Mouse (Mus musculus): Measurements from ENCODE around the gene 2700081O15Rik.
A peak's percentile ranks its signal among the peaks of the same experiment; 100 is the strongest.

Gene 2700081O15Rik

DNA sequence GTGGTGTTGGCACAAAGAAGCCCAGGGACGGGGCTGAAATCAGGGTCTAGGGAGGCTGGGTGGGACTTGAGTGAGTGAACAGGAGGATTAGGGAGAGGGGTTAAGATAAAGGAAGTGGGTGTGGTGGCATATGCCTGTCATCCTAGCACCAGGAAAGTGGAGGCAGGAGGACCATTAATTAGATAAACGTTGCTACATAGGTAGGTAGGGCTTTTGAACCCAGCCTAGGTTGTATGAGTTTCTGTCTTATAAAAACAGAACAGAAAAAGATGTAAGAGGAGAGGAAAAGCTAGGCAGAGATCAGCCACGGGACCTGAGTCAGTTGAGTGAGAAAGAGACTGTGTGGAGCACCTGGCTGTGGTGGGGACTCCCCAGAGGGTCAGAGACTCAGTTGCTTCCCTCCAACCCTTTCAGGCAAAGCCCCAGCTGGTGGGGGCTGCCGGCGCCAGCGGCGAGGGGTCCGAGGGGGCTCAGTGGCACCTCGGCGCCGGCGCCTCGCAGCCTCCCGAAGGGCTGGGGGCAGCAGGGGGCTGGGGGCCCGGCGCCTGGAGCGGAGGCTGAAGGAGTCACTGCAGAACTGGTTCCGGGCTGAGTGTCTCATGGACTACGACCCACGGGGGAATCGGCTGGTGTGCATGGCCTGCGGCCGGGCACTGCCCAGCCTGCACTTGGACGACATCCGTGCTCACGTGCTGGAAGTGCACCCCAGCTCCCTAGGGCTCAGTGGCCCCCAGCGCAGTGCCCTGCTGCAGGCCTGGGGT, 3.6 kb downstream of the 2700081O15Rik start:
- DNase-seq, result peak; percentile 28

DNA sequence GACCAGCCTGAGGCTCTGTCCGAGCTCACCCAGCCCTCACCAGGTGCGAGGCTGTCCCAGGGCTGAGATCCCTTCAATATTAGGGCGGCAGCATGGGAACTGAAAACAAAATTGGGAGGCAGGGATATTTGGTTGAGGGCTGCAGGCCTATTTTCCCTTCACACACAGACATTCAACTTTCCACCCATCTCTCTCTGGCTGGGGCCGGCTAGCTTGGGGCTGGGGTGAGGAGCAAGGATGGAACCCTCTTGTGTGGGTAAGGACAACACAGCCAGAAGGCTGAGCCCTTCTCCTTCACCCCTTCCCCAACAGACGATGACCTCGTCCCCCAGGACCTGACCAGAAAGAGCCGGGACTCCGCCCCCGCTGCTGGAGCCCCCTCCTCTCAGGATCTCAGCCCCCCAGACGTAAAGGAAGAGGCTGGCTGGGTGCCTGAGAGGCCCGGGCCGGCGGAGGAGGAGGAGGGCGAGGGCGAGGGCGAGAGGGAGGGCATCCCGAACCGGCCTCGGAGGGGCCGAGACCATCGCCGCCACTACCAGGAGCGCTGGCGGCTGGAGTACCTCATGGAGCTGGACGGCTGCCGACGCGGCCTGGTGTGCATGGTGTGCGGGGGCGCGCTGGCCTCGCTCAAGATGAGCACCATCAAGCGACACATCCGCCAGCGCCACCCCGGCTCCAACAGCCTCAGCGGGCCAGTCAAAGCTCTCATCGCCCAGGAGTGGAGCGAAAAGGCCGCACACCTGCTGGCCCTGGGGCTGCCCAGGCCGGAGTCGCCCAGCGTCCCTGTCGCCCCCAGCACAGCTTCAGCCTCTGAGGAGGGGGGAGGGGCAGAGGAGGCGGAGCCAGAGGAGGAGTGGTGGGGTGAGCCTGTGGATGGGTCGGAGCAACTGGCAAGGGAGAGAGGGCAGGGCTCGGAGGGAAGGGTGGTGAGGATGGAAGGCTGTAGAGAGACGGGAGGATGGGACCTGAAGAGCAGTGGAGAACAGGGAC, 4.5 kb downstream of the 2700081O15Rik start:
- DNase-seq, result peak; percentile 48

DNA sequence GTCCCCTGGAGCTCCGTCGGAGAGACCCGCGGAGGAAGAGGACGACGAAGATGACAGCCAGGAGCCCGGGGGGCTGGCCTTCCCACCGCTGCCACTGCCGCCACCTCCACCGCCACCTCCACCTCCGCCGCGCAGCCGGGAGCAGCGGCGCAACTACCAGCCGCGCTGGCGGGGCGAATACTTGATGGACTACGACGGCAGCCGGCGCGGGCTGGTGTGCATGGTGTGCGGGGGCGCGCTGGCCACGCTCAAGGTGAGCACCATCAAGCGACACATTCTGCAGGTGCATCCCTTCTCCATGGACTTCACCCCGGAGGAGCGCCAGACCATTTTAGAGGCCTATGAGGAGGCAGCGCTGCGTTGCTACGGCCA, 5.2 kb downstream of the 2700081O15Rik start:
- no peak for DNase-seq

DNA sequence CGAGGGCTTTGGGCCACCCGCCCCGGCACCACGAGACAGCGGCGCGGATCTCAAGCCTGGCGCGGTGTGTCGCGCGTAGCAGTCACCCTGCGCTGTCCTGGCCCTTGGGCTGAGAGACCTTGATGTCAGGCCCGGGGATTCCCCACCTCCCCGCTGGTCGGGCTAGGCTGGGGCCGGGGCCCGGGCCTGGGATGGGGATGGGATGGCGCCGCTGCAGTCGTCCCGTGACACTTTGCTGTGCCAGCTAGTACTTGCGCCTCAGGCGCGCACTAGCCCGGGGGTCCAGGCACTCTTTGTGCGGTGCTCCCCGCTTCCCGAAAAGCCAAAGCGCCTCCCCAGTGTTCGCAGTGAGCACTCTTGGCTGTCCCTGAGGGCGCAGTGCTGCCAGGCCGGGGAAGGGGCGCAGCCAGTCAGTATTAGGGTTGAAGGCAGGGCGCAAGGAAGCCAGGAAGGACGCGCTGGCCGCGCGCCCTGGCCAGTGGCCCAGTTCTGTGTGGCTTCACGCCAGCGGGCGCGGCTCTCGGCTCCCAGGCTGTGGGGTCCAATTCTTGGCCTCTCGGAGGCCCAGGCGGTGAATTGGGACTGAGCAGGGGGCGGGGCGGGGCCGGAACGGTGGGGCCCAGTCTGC, 5.7 kb downstream of the 2700081O15Rik start:
- peak; percentile 96 for DNase-seq

DNA sequence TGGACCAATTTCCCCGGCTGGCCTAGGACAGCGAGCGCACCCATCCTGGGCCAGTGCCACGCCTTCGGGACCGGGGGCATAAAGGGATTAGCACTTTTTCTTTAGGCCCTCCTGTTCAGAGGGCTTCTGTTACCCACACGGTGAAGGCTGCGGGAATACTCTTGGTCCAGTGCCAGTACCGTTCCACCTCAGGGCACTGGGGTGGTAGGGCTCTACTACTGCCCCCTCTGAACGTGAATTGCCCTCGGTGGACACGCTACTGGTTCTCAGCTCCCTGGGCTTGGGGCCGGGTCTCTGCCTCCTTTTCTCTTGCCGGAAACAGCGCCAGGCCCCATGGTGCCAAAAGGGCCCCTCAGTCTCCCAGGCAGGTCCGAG, 6.2 kb downstream of the 2700081O15Rik start:
- no peak for DNase-seq

DNA sequence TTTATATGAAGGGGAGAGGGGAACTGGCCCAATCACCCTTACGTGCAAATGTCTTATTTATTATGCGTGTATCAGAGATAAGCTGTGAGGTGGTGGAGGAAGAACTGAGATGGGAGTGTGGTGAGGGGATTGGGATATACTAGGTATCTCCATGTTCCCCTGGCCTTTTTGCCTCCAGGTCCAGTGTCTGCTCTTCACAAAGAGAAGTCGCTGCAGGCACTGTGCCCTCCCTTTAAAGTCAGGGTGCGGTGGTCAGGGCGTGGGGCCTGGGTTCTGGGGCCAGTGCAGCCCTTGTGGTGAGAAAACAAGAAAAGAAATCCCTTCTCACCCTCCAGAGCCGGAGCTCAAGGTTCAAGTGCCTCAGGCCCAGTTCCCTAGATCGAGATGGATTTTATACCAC, 6.7 kb downstream of the 2700081O15Rik start:
- DNase-seq, result no peak

DNA sequence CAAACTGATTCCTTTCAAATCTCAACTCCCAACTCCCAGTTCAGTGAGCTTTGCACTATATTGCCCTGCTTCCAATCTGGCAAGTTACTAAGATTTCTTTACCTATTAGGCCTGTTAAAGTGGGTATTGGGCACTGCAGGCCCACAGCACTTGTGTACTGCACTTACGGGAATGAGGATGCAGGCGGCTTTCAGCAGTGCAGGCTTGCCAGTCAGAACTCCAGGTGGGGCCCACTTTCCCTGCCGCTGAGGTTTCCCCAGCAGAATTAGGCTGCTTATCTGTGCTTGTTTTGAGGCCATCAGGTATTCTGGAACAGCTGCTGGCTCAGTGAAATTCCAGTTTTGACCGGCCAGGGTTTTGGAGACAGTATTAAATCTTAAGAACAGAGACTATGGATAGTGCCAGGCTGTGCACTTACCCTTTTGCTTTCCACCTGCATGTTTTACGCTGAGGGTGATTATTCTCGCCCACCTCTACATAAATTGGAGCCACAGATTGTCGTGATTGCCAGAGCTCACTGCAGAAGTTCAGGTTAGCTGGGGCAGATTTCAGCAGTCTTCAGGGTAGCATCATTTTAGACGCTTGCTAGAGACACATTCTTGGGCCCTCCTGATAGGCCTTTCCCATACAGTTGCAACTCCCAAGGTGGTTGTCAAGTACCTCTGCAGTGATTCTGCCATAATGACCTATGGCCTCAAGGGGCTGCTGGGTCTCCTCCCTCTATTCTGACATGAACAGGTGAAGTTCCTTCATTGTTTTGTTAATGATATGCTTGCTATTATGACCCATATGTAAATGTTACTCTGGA, 7.4 kb downstream of the 2700081O15Rik start:
- no peak for DNase-seq

DNA sequence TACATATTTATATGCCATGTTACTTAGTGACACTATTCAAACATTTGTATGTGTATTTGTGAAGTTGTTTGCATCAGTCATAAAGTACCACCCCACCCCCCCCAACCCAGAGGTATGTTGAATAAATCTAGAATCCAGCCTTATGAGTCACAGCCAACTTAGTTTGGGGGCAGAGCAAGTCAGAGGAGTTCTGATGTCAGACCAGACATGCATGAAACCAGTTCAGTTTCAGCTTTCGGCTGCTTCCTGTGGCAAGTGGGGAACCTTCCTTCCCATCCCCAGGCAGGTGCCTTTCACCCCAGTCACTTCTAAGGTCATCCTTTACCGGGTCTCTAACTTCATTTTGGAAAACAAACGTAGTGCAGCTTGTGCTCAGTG, 8.0 kb downstream of the 2700081O15Rik start:
- DNase-seq, result no peak

DNA sequence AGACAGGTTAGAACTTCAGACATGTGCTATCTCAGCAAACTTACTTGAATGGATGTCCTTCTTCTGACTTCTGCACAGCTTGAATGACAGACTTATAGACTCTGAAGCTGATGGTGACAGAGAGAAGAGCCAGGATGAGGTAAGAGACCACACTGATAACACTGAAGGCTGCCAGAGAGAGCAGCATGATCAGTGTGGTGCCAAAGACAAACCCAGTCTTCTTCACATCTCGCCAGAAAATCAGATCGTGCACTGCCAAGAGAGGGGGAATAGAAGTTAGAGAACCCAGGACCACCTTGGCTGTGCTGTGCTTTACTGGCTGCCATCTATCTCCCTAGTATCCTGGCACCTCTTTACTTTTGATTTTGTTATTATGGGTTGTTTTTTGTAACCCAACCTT, 17.5 kb downstream of the 2700081O15Rik start:
- DNase-seq, result no peak

DNA sequence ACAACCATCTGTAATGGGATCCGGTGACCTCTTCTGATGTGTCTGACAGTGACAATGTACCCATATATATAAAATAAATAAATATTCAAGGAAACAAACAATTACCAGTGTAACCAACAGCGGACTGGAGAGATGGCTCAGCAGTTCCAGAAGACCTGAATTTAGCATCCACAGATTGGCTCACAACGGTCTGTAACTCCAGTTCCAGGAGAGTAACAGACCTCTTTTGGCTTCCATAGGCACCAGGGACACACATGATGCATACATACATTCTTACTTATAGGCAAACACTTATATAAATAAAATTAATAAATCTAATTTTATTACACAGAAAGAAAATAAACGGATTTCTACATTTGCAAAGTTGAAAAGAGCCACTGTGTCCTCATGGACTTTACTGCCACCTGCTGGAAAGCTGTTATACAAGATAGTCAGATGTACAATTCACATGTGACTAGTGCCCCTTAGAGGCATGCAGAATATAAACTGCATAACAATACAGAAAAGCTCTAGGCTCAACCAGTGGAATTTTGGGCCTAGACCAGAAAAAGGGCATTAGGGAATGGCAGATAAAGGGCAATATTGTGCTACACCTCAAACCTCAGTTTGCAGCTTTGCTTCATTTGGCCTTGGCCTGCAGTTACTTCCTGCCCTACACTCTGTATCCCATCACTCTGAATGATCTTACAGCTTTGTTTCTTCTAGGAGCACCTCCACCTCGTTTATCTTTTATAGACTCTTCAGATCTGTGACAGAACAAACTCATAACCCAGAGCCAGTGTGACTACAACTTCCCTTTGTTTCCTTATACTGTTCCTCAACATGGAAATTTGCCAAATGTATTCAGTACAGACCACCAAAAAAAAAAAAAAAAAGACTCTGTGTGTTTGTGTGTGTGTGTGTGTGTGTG, 18.9 kb downstream of the 2700081O15Rik start:
- peak; percentile 79 for DNase-seq

DNA sequence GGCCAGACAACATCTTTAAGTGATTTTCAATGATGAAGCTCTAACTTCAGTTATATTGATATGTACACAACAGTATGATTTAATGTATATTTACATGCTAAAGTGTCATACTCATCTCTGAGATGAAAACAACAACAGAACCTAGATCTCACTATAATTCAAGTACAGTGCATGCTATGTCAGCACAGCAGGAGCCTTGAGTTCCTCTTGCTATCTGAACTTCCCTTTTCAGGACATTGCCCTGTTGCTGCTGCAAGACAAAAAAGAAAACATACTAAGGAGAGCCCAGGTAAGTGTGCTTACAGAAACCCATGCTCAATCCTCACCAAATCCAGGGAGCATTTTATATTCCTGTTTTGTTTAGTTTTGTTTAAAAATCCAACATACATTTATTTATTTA, 20.9 kb downstream of the 2700081O15Rik start:
- DNase-seq, result no peak

DNA sequence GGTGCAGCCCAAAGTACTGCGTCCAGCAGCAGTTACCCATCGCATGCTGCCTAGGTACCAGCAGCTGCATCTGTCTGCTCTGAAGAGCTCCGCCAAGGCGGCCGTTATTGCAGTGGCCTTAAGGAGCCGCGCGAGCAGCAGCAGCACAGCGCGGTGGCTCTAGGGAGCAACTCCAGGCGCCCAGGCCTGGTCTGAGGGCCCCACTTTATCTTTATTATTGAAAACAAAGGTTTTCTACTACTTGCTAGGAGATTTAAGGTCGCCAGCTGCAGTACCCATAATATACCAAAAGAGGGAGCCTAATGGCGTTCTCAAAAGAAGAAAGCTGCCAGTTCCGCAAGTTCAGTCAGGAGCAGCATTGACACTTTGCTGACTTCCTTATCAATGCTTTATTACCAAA, 24.1 kb downstream of the 2700081O15Rik start:
- DNase-seq, result peak; percentile 66

DNA sequence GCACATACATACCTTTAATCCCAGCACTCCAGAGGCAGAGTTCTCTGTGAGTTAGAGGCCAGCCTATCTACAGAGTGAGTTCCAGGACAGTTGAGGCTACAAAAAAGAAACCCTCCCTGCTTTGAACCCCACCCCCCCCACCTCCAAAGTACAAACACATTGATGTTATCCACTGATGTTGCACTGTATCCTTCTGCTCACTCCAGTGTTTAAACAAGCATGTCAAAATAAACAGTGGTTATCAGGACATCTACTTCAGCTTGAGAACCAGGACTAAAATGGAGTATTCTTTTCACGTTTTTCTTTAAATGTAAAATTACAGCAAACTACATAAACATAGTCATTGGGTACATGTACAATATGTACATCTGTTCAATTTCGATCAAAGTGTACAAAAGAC, 27.7 kb downstream of the 2700081O15Rik start:
- no peak for DNase-seq

DNA sequence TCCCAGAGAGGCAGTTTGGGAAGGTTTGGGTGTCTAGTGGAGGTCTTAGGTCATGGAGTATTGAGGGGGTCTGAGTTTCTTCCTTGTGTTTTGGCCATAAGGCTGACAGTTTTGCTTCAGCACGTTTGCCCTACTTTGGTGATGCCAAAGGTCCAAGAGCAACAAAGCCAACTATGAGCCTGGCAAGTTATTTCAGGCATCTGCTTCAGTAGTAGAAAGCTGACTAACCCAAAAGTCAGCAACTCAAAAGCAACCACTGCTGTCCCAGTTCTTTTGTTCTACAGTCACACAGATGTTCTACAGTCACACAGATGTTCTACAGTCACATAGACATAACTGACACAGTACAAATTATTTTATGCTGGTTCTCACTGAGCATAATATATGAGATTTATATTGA, 28.2 kb downstream of the 2700081O15Rik start:
- DNase-seq, result no peak

DNA sequence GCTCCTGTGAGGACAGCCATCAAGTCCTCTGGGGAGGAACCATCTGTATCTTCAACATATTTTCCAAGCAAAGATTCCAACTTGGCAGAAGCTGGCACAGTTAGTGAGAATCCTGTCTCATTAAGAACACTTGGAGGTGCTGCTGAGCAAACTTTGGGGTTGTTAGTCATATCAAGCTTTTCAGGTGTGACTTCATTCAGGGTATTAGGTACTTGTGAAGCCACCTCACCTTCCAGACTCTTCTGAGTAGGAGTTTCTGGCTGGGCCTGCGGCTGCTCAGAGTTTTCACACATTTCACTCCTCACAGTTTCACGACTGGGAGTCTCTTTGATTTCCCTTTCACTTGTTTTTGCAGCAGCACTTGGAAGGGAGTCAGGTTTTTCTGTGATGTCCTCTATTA, 39.4 kb downstream of the 2700081O15Rik start:
- no peak for DNase-seq

DNA sequence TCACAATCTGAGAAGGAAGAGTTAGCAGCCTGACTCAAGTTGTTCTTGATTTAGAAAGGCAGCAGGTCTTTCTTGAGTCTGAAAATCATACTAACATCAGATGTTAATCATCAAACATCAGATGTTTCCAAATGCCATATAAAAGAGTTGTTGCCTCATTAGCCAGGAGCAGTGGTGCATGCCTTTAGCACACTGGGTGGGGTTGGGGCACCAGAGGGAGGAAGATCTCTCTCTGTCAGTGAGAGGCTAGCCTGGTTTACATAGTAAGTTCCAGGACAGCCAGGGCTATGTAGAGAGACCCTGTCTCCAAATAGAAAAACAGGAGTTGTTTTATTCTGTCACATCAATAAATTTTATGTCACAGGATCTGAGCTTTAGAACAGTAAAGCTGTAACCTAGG, 41.5 kb downstream of the 2700081O15Rik start:
- peak; percentile 20 for DNase-seq

DNA sequence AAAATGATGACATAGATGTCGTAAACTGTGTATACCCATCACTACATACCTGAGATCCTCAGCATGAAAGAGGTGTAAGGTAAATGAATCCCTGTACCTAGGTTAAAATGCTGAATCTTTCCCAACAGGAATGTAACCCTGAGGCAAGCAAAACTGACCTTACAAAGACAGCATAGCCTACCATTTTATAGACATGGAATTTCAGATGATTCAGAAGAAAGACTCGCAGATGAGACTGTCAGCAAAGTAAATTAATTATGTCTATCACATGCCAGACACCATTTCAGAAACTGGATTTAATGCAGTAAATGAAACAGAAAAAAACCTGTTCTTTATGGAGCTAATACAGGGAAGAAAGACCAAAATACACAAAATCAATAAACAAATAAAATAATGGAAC, 41.9 kb downstream of the 2700081O15Rik start:
- DNase-seq, result no peak

DNA sequence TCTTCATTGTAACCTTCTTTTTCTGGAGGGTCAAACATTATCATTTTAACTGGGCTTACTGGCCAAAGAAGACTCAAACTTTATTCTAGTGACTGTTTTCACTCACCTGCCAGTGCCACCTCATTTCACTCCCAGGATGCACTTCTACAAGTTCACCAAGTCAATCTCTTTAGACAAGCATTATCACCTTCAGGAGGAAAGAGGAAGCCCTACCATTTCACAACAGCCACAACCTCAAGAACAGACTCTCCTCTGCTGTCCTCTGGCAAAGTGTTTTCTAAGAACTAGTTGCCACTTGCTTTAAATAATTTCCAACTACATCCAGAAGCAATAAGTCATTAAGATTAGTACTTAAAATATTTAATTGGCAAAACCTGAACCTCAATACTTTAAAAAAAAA, 50.5 kb downstream of the 2700081O15Rik start:
- no peak for DNase-seq

DNA sequence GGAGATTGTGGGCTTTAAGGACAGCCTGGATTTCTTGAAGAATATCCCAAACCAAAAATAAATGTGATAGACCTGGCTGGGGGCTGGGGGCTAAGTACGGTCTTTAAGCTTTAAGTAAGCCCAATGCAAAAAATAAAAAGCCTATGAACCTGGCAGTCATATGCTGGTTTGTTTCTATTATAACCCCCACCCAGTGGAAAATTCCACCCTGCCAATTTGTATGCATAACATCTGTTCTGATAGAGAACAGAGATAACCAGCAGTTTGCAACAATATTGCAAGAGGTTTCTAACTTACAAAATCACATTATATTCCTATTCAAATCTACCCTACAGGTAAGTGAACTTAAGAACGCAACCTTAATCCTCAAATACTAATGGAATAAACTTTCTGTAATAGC, 53.2 kb downstream of the 2700081O15Rik start:
- DNase-seq, result no peak

All from kidney, postnatal 14 days (tissue).